Mouse (Mus musculus) forebrain, postnatal 0 days (tissue): ENCODE measurements around the gene Tspan3. TPM values are rescaled to one million over a fixed set of nuclear protein-coding genes. Genes with fewer than 3 reads are reported as not detected.
A peak's percentile ranks its signal among the peaks of the same experiment; 100 is the strongest.

ENCODE experiments used
- ATAC-seq: fragments of 200-750 bp; cut with Nextera tagmentation; 2 replicates; pipeline ENCODE4 v1.8.0; 2017; ENCODE audit warnings: mild to moderate bottlenecking, moderate library complexity
- DNase-seq: peaks from one replicate; pipeline ENCODE4 v3.0.0-alpha.2; 2015
- H3K27ac ChIP-seq: fragments of 300-500 bp; sonication (generic); 2 replicates; pipeline ENCODE4 v1.5.1; 2014; ENCODE audit warnings: low read depth, mild to moderate bottlenecking, antibody characterized with exemption, low read length, moderate library complexity, mixed read lengths
- H3K27me3 ChIP-seq: fragments of 300-500 bp; sonication (generic); 2 replicates; pipeline ENCODE4 v1.6.1; 2014; ENCODE audit warnings: mild to moderate bottlenecking, low read length, mixed read lengths; ENCODE audit not compliant: insufficient read depth
- H3K36me3 ChIP-seq: fragments of 300-500 bp; sonication (generic); 2 replicates; pipeline ENCODE4 v1.6.1; 2014; ENCODE audit warnings: mild to moderate bottlenecking, moderate library complexity; ENCODE audit not compliant: insufficient read depth
- H3K4me1 ChIP-seq: fragments of 300-500 bp; sonication (generic); 2 replicates; pipeline ENCODE4 v1.6.1; 2014; ENCODE audit warnings: antibody characterized with exemption; ENCODE audit not compliant: insufficient read depth
- H3K4me2 ChIP-seq: fragments of 300-500 bp; sonication (generic); 2 replicates; pipeline ENCODE4 v1.6.1; 2014; ENCODE audit warnings: low read depth, mild to moderate bottlenecking, moderate library complexity
- H3K4me3 ChIP-seq: fragments of 300-500 bp; sonication (generic); 2 replicates; pipeline ENCODE4 v1.5.1; 2014; ENCODE audit warnings: low read depth, low read length, mixed read lengths
- H3K9ac ChIP-seq: fragments of 300-500 bp; sonication (generic); 2 replicates; pipeline ENCODE4 v1.6.1; 2014; ENCODE audit warnings: mild to moderate bottlenecking
- H3K9me3 ChIP-seq: fragments of 300-500 bp; sonication (generic); 2 replicates; pipeline ENCODE4 v1.6.1; 2016; ENCODE audit warnings: low read length
- CTCF ChIP-seq: sonication (generic); IDR thresholded peaks from 2 replicates; pipeline ENCODE4 v1.5.1; 2016; ENCODE audit warnings: antibody characterized with exemption, control low read depth, low read depth
- WGBS: fragments of 180-500 bp; shearing (Covaris S2); extraction: QIAGEN DNeasy Blood & Tissue Kit; methylation state at CpG from one replicate; pipeline ENCODE4 v1.1.7; 2014; 5-methylcytosine and 5-hydroxymethylcytosine counted together
- polyA plus RNA-seq: library from polyadenylated mRNA; unstranded; fragments of >200 nt; fragmentation: Nextera tagmentation; extraction: Ambion mirVana; gene quantifications from 2 replicates; pipeline ENCODE4 v1.2.1, GENCODE M21; 2015
- total RNA-seq: library from RNA; depleted of rRNA; stranded (reverse); fragments of >200 nt; gene quantifications from 2 replicates; pipeline ENCODE4 v1.2.3, GENCODE M21; 2014

Tspan3 gene
- total and polyA plus RNA-seq, 2 experiments from 2014 or later, result 430 to 649 TPM

DNA sequence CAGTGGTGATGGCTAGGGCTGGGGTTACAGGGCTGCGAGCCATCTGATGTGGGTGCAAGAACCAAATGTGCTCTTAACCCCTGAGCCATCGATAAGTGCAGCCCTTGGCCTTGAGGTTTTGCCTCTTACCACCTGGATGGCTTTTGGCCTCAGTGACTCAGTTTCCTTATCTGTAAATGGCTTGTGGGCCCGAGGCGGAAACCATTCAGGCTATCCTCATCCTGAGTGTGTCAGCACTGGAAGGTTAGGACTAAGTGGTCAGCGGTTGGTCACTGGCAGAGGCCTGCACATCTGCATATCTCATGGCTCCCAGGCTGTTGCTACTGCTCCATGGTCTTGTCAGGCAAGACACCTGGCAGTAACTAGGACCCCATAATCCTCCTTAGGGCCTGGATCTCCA lies 47.2 kb downstream of the Tspan3 start:
- Histone ChIP-seq H3K9me3 (no peaks in the 10 kb centered on the region), H3K4me3 (no peak overlapping the region), H3K4me1 (peaks cover 6% of the 10 kb centered on the region), H3K4me2 (peak overlapping the region; percentile 48; the same call in 1 of the 2 replicates), H3K27ac (no peak overlapping the region), H3K9ac (no peak overlapping the region), H3K36me3 (no peaks in the 10 kb centered on the region), H3K27me3 (no peaks in the 10 kb centered on the region)
- TF ChIP-seq CTCF, result no peak
- 81% methylated on average over 5 of the region's 5 CpGs for WGBS
- no peak for DNase-seq
- no peak for ATAC-seq

DNA sequence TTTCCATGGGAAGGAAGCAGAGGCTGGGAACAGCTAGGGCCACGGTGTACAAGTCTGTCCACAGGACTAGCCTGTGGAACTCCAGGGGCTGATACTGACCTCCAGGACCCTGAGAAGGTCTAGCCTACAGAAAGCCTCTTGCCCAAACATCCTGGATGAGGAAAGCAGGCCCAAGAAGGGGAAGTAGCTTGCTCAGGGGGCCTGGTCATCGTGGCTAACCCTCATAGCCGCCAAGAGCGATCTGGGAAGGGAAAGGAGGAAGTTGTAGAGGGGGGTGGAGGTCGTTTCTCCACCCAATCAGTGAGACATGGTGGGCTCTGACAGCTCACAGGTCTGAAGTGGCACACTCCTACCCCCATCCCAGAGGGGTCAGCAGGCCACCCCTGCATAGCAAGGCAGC lies 57.1 kb downstream of the Tspan3 start:
- DNase-seq (no peak), ATAC-seq (no peak)
- no peaks in the 10 kb centered on the region for H3K4me1 ChIP-seq
- 80% methylated on average over 5 of the region's 5 CpGs for whole genome bisulfite sequencing
- H3K4me3 ChIP-seq, result no peak overlapping the region
- H3K27me3 ChIP-seq, result no peaks in the 10 kb centered on the region
- H3K9ac ChIP-seq, result no peak overlapping the region
- no peaks in the 10 kb centered on the region for H3K9me3 ChIP-seq
- H3K27ac ChIP-seq, result no peak overlapping the region
- H3K36me3 ChIP-seq, result no peaks in the 10 kb centered on the region
- no peak overlapping the region for H3K4me2 ChIP-seq
- no peak for TF ChIP-seq CTCF

- H3K9ac ChIP-seq, result no peak overlapping the region
- no peak overlapping the region for H3K4me3 ChIP-seq
- no peaks in the 10 kb centered on the region for H3K27me3 ChIP-seq
- H3K4me2 ChIP-seq, result no peak overlapping the region
- H3K9me3 ChIP-seq, result no peaks in the 10 kb centered on the region
- TF ChIP-seq CTCF, result no peak
- 72% methylated on average over 6 of the region's 6 CpGs for WGBS
- no peaks in the 10 kb centered on the region for H3K36me3 ChIP-seq
- no peak for ATAC-seq
- no peak for DNase-seq
- no peaks in the 10 kb centered on the region for H3K4me1 ChIP-seq
- H3K27ac ChIP-seq, result no peak overlapping the region
These were observed 57.8 kb downstream of the Tspan3 start for GRCm38 (mm10) chr9:56107527-56107926.

- H3K27ac ChIP-seq, result no peak overlapping the region
These were observed 58.8 kb downstream of the Tspan3 start for GRCm38 (mm10) chr9:56106274-56107072.

GRCm38 (mm10) chr9:56104921-56105320 lies 60.4 kb downstream of the Tspan3 start:
- Histone ChIP-seq H3K9ac (no peak overlapping the region), H3K4me1 (no peaks in the 10 kb centered on the region), H3K27ac (no peak overlapping the region), H3K9me3 (no peaks in the 10 kb centered on the region), H3K4me2 (no peak overlapping the region), H3K27me3 (no peaks in the 10 kb centered on the region), H3K4me3 (no peak overlapping the region), H3K36me3 (no peaks in the 10 kb centered on the region)
- DNase-seq (no peak), ATAC-seq (no peak)
- no peak for TF ChIP-seq CTCF
- 83% methylated on average over 7 of the region's 7 CpGs for WGBS

More at GRCm38 (mm10) chr9:56106274-56107072, 58.8 kb downstream of the Tspan3 start:
- DNase-seq (no peak), ATAC-seq (no peak)
- 58% methylated on average over 6 of the region's 6 CpGs for WGBS
- Histone ChIP-seq H3K36me3 (no peaks in the 10 kb centered on the region), H3K4me2 (no peak overlapping the region), H3K9ac (no peak overlapping the region), H3K4me1 (no peaks in the 10 kb centered on the region), H3K4me3 (no peak overlapping the region), H3K9me3 (no peaks in the 10 kb centered on the region), H3K27me3 (no peaks in the 10 kb centered on the region)
- TF ChIP-seq CTCF, result no peak

DNA sequence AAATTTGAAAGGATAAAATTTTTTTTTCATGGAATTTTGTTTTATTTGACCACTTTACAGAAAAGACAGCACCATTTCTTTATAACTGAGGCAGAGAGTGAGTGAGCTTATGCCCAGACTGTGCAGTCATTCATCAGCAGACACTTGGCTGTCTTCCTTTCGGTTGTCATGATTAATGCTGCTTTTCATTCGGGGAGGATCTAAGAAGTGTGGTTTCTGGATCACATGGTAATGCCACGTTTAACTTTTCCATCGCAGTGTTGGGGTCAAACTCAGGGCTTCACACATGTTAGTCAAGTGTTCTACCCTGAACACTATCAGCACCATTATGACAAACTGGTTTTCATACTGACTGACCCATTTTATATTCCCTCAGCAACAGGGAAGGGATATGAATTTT lies 64.3 kb downstream of the Tspan3 start:
- H3K4me1 ChIP-seq, result no peaks in the 10 kb centered on the region
- TF ChIP-seq CTCF, result no peak
- H3K27ac ChIP-seq, result no peak overlapping the region
- no peaks in the 10 kb centered on the region for H3K36me3 ChIP-seq
- H3K4me3 ChIP-seq, result no peak overlapping the region
- H3K9me3 ChIP-seq, result no peaks in the 10 kb centered on the region
- 35% methylated on average over 4 of the region's 4 CpGs for WGBS
- H3K9ac ChIP-seq, result no peak overlapping the region
- ATAC-seq, result no peak; the same call in 1 of the 2 replicates
- no peak for DNase-seq
- no peaks in the 10 kb centered on the region for H3K27me3 ChIP-seq
- H3K4me2 ChIP-seq, result no peak overlapping the region

GRCm38 (mm10) chr9:56100041-56100522 lies 65.2 kb downstream of the Tspan3 start:
- ATAC-seq, result no peak

More at GRCm38 (mm10) chr9:56100041-56100522, 65.2 kb downstream of the Tspan3 start:
- no peak overlapping the region for H3K27ac ChIP-seq
- no peak for TF ChIP-seq CTCF
- no peaks in the 10 kb centered on the region for H3K4me1 ChIP-seq
- H3K9ac ChIP-seq, result no peak overlapping the region
- no peaks in the 10 kb centered on the region for H3K36me3 ChIP-seq
- no peaks in the 10 kb centered on the region for H3K27me3 ChIP-seq
- no peaks in the 10 kb centered on the region for H3K9me3 ChIP-seq
- no peak overlapping the region for H3K4me3 ChIP-seq
- no peak overlapping the region for H3K4me2 ChIP-seq
- DNase-seq, result no peak
- 80% methylated on average over 7 of the region's 7 CpGs for WGBS
